Mouse (Mus musculus) thymus, postnatal 36 days (tissue): ENCODE data around the gene Mt1.
"Not testable (repeated sequence)": the region's sequence is repeated elsewhere in the genome, so short reads cannot be mapped to it uniquely, and the experiment has no call there.

Experiments
- DNase-seq, 2 experiments: peaks; one replicate each; pipeline ENCODE4 v3.0.0; 2022; ENCODE audit warnings: mixed read lengths in 2 of 2

The Mt1 gene

GRCm38 (mm10) chr8:94178857-94179712 lies at the start of gene Mt1:
TSS of gene Mt1 (plus strand) at chr8:94179082.
- DNase-seq = peak in 1 of 2 experiments; percentile 24

GRCm38 (mm10) chr8:94129133-94129789 lies 49.6 kb upstream of the Mt1 start:
- DNase-seq = no peak

- no peak for DNase-seq
Observed at GRCm38 (mm10) chr8:94130126-94130525, 48.8 kb upstream of the Mt1 start.

- DNase-seq = no peak
Observed at GRCm38 (mm10) chr8:94132096-94132495, 46.8 kb upstream of the Mt1 start.

- DNase-seq = not testable (repeated sequence)
Observed at GRCm38 (mm10) chr8:94134601-94135000, 44.3 kb upstream of the Mt1 start.

GRCm38 (mm10) chr8:94135556-94135955 lies 43.3 kb upstream of the Mt1 start:
- DNase-seq = no peak

- DNase-seq = no peak
Observed at GRCm38 (mm10) chr8:94136192-94136591, 42.7 kb upstream of the Mt1 start.

- DNase-seq = no peak
Observed at GRCm38 (mm10) chr8:94136933-94137332, 41.9 kb upstream of the Mt1 start, which contains the start of gene Mt4. TSS of gene Mt4 (plus strand) at chr8:94137197.

GRCm38 (mm10) chr8:94140266-94140795 lies 38.6 kb upstream of the Mt1 start:
- no peak for DNase-seq

- DNase-seq = no peak
Observed at GRCm38 (mm10) chr8:94148236-94148635, 30.6 kb upstream of the Mt1 start.

GRCm38 (mm10) chr8:94150925-94151324 lies 28.0 kb upstream of the Mt1 start:
- no peak for DNase-seq

GRCm38 (mm10) chr8:94152513-94153300 lies 26.2 kb upstream of the Mt1 start, which contains the start of gene Mt3:
TSS of gene Mt3 (plus strand) at chr8:94152607.
- peak; percentile 9 to 14 for DNase-seq

GRCm38 (mm10) chr8:94153451-94153850 lies 25.4 kb upstream of the Mt1 start:
- DNase-seq = no peak

GRCm38 (mm10) chr8:94154537-94154936 lies 24.3 kb upstream of the Mt1 start:
- DNase-seq = no peak

- no peak for DNase-seq
Observed at GRCm38 (mm10) chr8:94156092-94156491, 22.8 kb upstream of the Mt1 start.

- not testable (repeated sequence) for DNase-seq
Observed at GRCm38 (mm10) chr8:94165772-94166171, 13.1 kb upstream of the Mt1 start.

GRCm38 (mm10) chr8:94167244-94167643 lies 11.6 kb upstream of the Mt1 start:
- peak; percentile 71 to 79 for DNase-seq

GRCm38 (mm10) chr8:94169547-94169946 lies 9.3 kb upstream of the Mt1 start:
- no peak for DNase-seq

- DNase-seq = no peak
Observed at GRCm38 (mm10) chr8:94171321-94171755, 7.5 kb upstream of the Mt1 start.

- peak in 1 of 2 experiments; percentile 18 for DNase-seq
Observed at GRCm38 (mm10) chr8:94172075-94172808, 6.6 kb upstream of the Mt1 start, which contains the start of gene Mt2. TSS of gene Mt2 (plus strand) at chr8:94172664.

- peak; percentile 28 to 40 for DNase-seq
Observed at GRCm38 (mm10) chr8:94172809-94173732, 5.8 kb upstream of the Mt1 start.
